Mouse (Mus musculus): Measurements from ENCODE around the gene Eif2s1. TPM values are rescaled to one million over a fixed set of nuclear protein-coding genes. Genes with fewer than 3 reads are reported as not detected.
"Not testable (repeated sequence)": the region's sequence is repeated elsewhere in the genome, so short reads cannot be mapped to it uniquely, and the experiment has no call there.

The Eif2s1 gene
- polyA plus RNA-seq, 1 experiment from 2014 or later = 301 TPM

- 34% methylated on average over 16 of the region's 16 CpGs for WGBS
- H3K4me1 ChIP-seq = peaks cover 3% of the 10 kb centered on the region; the same call in 1 of the 2 replicates
- H3K27me3 ChIP-seq (ENCODE audit: low read depth, poor library complexity, severe bottlenecking) = peaks cover 3% of the 10 kb centered on the region; the same call in 1 of the 2 replicates
- H3K36me3 ChIP-seq = no peaks in the 10 kb centered on the region
- H3K9me3 ChIP-seq (replicated peaks) = no peaks in the 10 kb centered on the region
- peak; percentile 54 for DNase-seq (ENCODE audit: low spot score)
- H3K4me3 ChIP-seq = no peak overlapping the region
- no peak overlapping the region for H3K27ac ChIP-seq
These were observed 57.6 kb downstream of the Eif2s1 start for GRCm38 (mm10) chr12:78919079-78919712.

DNA sequence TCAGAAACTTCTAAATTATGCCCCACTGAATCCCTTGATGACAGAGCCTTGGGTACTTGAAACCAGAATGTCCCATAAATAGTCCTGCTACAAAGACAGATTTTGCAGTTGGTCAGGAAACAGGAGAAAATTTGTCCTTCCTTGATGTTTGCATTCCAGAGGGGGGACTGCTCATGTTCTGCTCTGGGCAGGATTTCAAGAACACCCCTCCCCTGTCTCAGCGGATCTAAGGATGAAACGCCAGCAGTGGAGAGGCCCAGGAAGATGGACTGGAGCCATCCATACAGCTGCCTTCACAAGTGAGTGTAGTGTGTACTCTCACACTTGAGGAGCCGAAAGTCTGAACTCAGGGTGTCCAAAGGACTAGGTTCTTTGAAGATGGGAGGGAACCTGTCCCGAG lies 59.8 kb downstream of the Eif2s1 start:
- Histone ChIP-seq H3K36me3 (no peaks in the 10 kb centered on the region), H3K9me3 (replicated peaks) (no peaks in the 10 kb centered on the region), H3K27ac (no peak overlapping the region), H3K4me3 (no peak overlapping the region), H3K4me1 (peaks cover 3% of the 10 kb centered on the region; the same call in 1 of the 2 replicates), H3K27me3 (ENCODE audit: low read depth, poor library complexity, severe bottlenecking) (no peaks in the 10 kb centered on the region)
- WGBS = 73% methylated on average over 4 of the region's 4 CpGs
- no peak for DNase-seq (ENCODE audit: low spot score)

DNA sequence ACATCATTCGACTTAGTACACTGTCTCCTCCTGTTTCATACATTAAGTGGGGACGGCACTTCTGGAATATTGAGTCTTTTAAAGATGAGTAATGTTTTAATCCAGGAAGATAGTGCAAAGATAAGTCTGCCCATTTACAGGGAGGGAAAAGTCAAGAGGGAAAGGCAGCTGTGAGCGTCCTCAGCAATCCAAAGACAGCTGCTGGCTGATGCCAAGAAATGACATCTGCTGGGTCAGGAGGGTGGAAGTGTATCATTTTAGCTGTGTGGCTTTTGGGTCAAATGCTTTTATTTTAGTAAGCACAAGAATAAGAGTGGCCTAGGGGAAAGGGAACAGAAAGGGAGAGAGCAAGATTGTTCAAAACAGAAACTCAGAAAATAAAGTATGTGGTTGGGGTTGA lies 60.4 kb downstream of the Eif2s1 start:
- WGBS = 88% methylated on average over 3 of the region's 3 CpGs
- Histone ChIP-seq H3K4me1 (peaks cover 3% of the 10 kb centered on the region; the same call in 1 of the 2 replicates), H3K4me3 (no peak overlapping the region)

GRCm38 (mm10) chr12:78922977-78923376 lies 61.4 kb downstream of the Eif2s1 start:
- H3K4me3 ChIP-seq; DNase-seq (ENCODE audit: low spot score); H3K4me1 ChIP-seq; H3K36me3 ChIP-seq; H3K9me3 ChIP-seq (replicated peaks); H3K27ac ChIP-seq; H3K27me3 ChIP-seq (ENCODE audit: low read depth, poor library complexity, severe bottlenecking): not testable (repeated sequence)

More for the DNA sequence above, 60.4 kb downstream of the Eif2s1 start:
- Histone ChIP-seq H3K27me3 (ENCODE audit: low read depth, poor library complexity, severe bottlenecking) (no peaks in the 10 kb centered on the region), H3K36me3 (no peaks in the 10 kb centered on the region), H3K9me3 (replicated peaks) (no peaks in the 10 kb centered on the region), H3K27ac (no peak overlapping the region)
- no peak for DNase-seq (ENCODE audit: low spot score)

DNA sequence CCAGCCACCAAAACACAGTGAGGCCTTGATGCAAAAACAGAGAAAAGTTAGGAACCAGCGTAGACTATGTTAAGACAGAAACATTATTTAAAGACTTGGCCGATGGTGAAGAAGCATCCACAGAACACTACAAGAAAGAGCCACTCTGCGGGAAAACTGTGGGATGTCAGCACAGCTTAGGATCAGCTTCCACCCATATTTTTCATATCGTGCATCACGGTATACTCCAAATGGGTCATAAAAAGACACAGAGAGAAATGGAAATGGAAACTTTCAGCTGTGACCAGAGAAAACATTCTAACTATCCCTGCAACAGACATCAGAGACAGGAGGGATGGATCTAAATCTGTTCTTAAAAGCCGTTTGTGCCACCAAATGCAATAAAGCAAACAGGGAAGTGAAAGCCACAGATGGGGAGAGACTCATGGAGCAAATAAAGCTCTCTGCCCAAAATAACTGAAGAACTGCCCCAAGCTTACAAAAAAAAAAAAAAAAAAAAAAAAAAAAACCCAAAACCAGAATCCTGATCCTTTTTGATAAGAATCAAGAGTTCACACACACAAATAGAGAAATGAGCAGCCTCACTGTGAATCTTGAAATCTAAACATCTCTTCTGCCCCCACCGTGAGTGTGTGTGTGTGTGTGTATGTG lies 62.0 kb downstream of the Eif2s1 start:
- WGBS = 87% methylated on average over 7 of the region's 7 CpGs
- Histone ChIP-seq H3K36me3 (no peaks in the 10 kb centered on the region), H3K9me3 (replicated peaks) (no peaks in the 10 kb centered on the region), H3K27ac (no peak overlapping the region), H3K4me3 (no peak overlapping the region), H3K27me3 (ENCODE audit: low read depth, poor library complexity, severe bottlenecking) (no peaks in the 10 kb centered on the region), H3K4me1 (peaks cover 6% of the 10 kb centered on the region; the same call in 1 of the 2 replicates)
- DNase-seq (ENCODE audit: low spot score) = no peak

DNA sequence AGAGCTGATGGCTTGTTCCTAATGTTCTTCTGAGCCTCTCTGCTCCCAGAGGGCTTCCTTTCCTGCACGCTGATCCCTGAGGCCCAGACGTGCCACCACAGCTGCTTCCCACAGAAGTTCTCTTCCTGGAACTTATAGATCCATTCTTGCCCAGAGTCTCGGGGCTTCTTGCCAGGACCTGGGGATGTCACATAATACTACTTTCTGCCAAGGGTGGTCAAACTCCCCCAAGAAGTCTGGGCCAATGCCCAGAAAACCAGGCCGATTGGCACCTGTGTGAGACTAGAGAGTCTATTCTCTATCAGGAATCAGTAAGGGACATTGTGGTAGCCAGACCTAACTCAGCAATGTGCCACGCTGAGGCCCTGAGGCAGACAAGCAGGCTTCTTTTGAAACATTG lies 65.7 kb downstream of the Eif2s1 start:
- no peaks in the 10 kb centered on the region for H3K9me3 ChIP-seq (replicated peaks)
- H3K4me3 ChIP-seq = no peak overlapping the region
- no peak overlapping the region for H3K27ac ChIP-seq
- 85% methylated on average over 5 of the region's 5 CpGs for WGBS
- H3K4me1 ChIP-seq = peaks cover 6% of the 10 kb centered on the region; the same call in 1 of the 2 replicates
- no peaks in the 10 kb centered on the region for H3K36me3 ChIP-seq
- H3K27me3 ChIP-seq (ENCODE audit: low read depth, poor library complexity, severe bottlenecking) = no peaks in the 10 kb centered on the region
- DNase-seq (ENCODE audit: low spot score) = no peak

- H3K36me3 ChIP-seq = no peaks in the 10 kb centered on the region
- H3K27me3 ChIP-seq (ENCODE audit: low read depth, poor library complexity, severe bottlenecking) = no peaks in the 10 kb centered on the region
- 82% methylated on average over 1 of the region's 1 CpGs for WGBS
- H3K27ac ChIP-seq = no peak overlapping the region
- H3K4me3 ChIP-seq = no peak overlapping the region
- no peak for DNase-seq (ENCODE audit: low spot score)
- H3K9me3 ChIP-seq (replicated peaks) = no peaks in the 10 kb centered on the region
- H3K4me1 ChIP-seq = peaks cover 6% of the 10 kb centered on the region; the same call in 1 of the 2 replicates
These were observed 68.3 kb downstream of the Eif2s1 start for GRCm38 (mm10) chr12:78929900-78930299.

GRCm38 (mm10) chr12:78936494-78936893 lies 74.9 kb downstream of the Eif2s1 start:
- WGBS = 47% methylated on average over 4 of the region's 4 CpGs
- no peaks in the 10 kb centered on the region for H3K9me3 ChIP-seq (replicated peaks)
- H3K4me1 ChIP-seq = peaks cover 2% of the 10 kb centered on the region; the same call in 1 of the 2 replicates
- H3K36me3 ChIP-seq = no peaks in the 10 kb centered on the region
- DNase-seq (ENCODE audit: low spot score) = no peak
- no peak overlapping the region for H3K27ac ChIP-seq
- no peaks in the 10 kb centered on the region for H3K27me3 ChIP-seq (ENCODE audit: low read depth, poor library complexity, severe bottlenecking)
- no peak overlapping the region for H3K4me3 ChIP-seq

Other genes with a start within 250 kb of the Eif2s1 start
- not detected in 2 replicates for gene Fam71d, start 170.3 kb upstream of the Eif2s1 start, polyA plus RNA-seq (2016; fragmentation: Nextera tagmentation; extraction: Ambion mirVana)
- gene Mpp5, start 112.9 kb upstream of the Eif2s1 start, polyA plus RNA-seq (2016; fragmentation: Nextera tagmentation; extraction: Ambion mirVana) = 21.2 and 25.0 TPM in 2 replicates
- gene Atp6v1d, start 181 bp upstream of the Eif2s1 start, polyA plus RNA-seq (2016; fragmentation: Nextera tagmentation; extraction: Ambion mirVana) = 55.5 and 67.2 TPM in 2 replicates
- 2.7 and 3.2 TPM in 2 replicates for gene Plek2, start 45.1 kb downstream of the Eif2s1 start, polyA plus RNA-seq (2016; fragmentation: Nextera tagmentation; extraction: Ambion mirVana)
- 1.3 and 2.3 TPM in 2 replicates for gene Tmem229b, start 145.8 kb downstream of the Eif2s1 start, polyA plus RNA-seq (2016; fragmentation: Nextera tagmentation; extraction: Ambion mirVana)
- 3.3 and 4.3 TPM in 2 replicates for gene Plekhh1, start 167.3 kb downstream of the Eif2s1 start, polyA plus RNA-seq (2016; fragmentation: Nextera tagmentation; extraction: Ambion mirVana)
- gene Pigh, start 227.8 kb downstream of the Eif2s1 start, polyA plus RNA-seq (2016; fragmentation: Nextera tagmentation; extraction: Ambion mirVana) = 28.4 and 34.4 TPM in 2 replicates